Mouse (Mus musculus): ENCODE measurements at regions not wholly inside any gene's neighbourhood (a gene's known extent, or its start where the extent isn't known, plus 50 kb on each side); places are given as distances from the start of the nearest gene placed in this dataset.

GRCm38 (mm10) chr1:177648974-177649373, 80.6 kb upstream of the 1700016C15Rik start:
- Histone ChIP-seq H3K4me2 (no peak overlapping the region), H3K9ac (no peak overlapping the region), H3K4me1 (replicated peaks) (no peaks in the 10 kb centered on the region), H3K27me3 (no peaks in the 10 kb centered on the region), H3K36me3 (no peaks in the 10 kb centered on the region), H3K4me3 (no peak overlapping the region), H3K27ac (replicated peaks) (no peak overlapping the region), H3K9me3 (no peaks in the 10 kb centered on the region)
- ATAC-seq (ENCODE audit: low FRiP score, low read depth), result no peak
- 86% methylated on average over 4 of the region's 4 CpGs for WGBS

GRCm38 (mm10) chr1:177651219-177651618, 78.4 kb upstream of the 1700016C15Rik start:
- H3K4me3 ChIP-seq, result no peak overlapping the region
- no peaks in the 10 kb centered on the region for H3K27me3 ChIP-seq
- H3K36me3 ChIP-seq, result no peaks in the 10 kb centered on the region
- no peaks in the 10 kb centered on the region for H3K4me1 ChIP-seq (replicated peaks)
- no peak overlapping the region for H3K4me2 ChIP-seq
- no peak for ATAC-seq (ENCODE audit: low FRiP score, low read depth)
- no peak overlapping the region for H3K9ac ChIP-seq
- H3K9me3 ChIP-seq, result no peaks in the 10 kb centered on the region
- H3K27ac ChIP-seq (replicated peaks), result no peak overlapping the region
- 69% methylated on average over 5 of the region's 5 CpGs for WGBS

- Histone ChIP-seq H3K36me3 (no peaks in the 10 kb centered on the region), H3K9ac (no peak overlapping the region), H3K9me3 (no peaks in the 10 kb centered on the region), H3K4me1 (replicated peaks) (no peaks in the 10 kb centered on the region), H3K4me3 (no peak overlapping the region), H3K4me2 (no peak overlapping the region), H3K27me3 (no peaks in the 10 kb centered on the region), H3K27ac (replicated peaks) (no peak overlapping the region)
- WGBS, result 78% methylated on average over 7 of the region's 7 CpGs
- no peak for ATAC-seq (ENCODE audit: low FRiP score, low read depth)
These were observed 66.5 kb upstream of the 1700016C15Rik start for GRCm38 (mm10) chr1:177663163-177663562.

- H3K27ac ChIP-seq (replicated peaks), result no peak overlapping the region
- H3K9ac ChIP-seq, result no peak overlapping the region
- no peak for ATAC-seq (ENCODE audit: low FRiP score, low read depth)
- H3K9me3 ChIP-seq, result no peaks in the 10 kb centered on the region
- no peak overlapping the region for H3K4me2 ChIP-seq
- no peaks in the 10 kb centered on the region for H3K27me3 ChIP-seq
- no peaks in the 10 kb centered on the region for H3K4me1 ChIP-seq (replicated peaks)
- H3K4me3 ChIP-seq, result no peak overlapping the region
- WGBS, result 89% methylated on average over 8 of the region's 8 CpGs
- no peaks in the 10 kb centered on the region for H3K36me3 ChIP-seq
These were observed 62.4 kb upstream of the 1700016C15Rik start for GRCm38 (mm10) chr1:177667041-177667791.

GRCm38 (mm10) chr1:177670576-177670975, 59.0 kb upstream of the 1700016C15Rik start:
- Histone ChIP-seq H3K4me3 (no peak overlapping the region), H3K9me3 (no peaks in the 10 kb centered on the region), H3K9ac (no peak overlapping the region), H3K4me2 (no peak overlapping the region), H3K27ac (replicated peaks) (no peak overlapping the region), H3K4me1 (replicated peaks) (no peaks in the 10 kb centered on the region), H3K27me3 (no peaks in the 10 kb centered on the region), H3K36me3 (no peaks in the 10 kb centered on the region)
- 100% methylated on average over 1 of the region's 1 CpGs for WGBS
- no peak for ATAC-seq (ENCODE audit: low FRiP score, low read depth)

- Histone ChIP-seq H3K36me3 (no peaks in the 10 kb centered on the region), H3K4me3 (no peak overlapping the region), H3K27ac (replicated peaks) (no peak overlapping the region), H3K27me3 (no peaks in the 10 kb centered on the region), H3K4me2 (no peak overlapping the region), H3K9me3 (no peaks in the 10 kb centered on the region), H3K9ac (no peak overlapping the region), H3K4me1 (replicated peaks) (no peaks in the 10 kb centered on the region)
- no peak for ATAC-seq (ENCODE audit: low FRiP score, low read depth)
- WGBS, result 91% methylated on average over 5 of the region's 5 CpGs
These were observed 53.0 kb upstream of the 1700016C15Rik start for GRCm38 (mm10) chr1:177676657-177677056.

GRCm38 (mm10) chr1:177678832-177679231, 50.8 kb upstream of the 1700016C15Rik start:
- no peak for ATAC-seq (ENCODE audit: low FRiP score, low read depth)

More at GRCm38 (mm10) chr1:177678832-177679231, 50.8 kb upstream of the 1700016C15Rik start:
- H3K27me3 ChIP-seq, result no peaks in the 10 kb centered on the region
- no peak overlapping the region for H3K9ac ChIP-seq
- H3K4me3 ChIP-seq, result no peak overlapping the region
- WGBS, result 91% methylated on average over 4 of the region's 4 CpGs
- H3K4me2 ChIP-seq, result no peak overlapping the region
- H3K36me3 ChIP-seq, result no peaks in the 10 kb centered on the region
- no peak overlapping the region for H3K27ac ChIP-seq (replicated peaks)
- no peaks in the 10 kb centered on the region for H3K9me3 ChIP-seq
- H3K4me1 ChIP-seq (replicated peaks), result no peaks in the 10 kb centered on the region

Data from hindbrain, embryonic 15.5 days (tissue).